Mouse (Mus musculus) lung, postnatal 25 days (tissue): Measurements from ENCODE around the gene Dmrt1.

ENCODE experiments used
- DNase-seq: peaks from one replicate; pipeline ENCODE4 v3.0.0; 2022; ENCODE audit warnings: low spot score

The Dmrt1 gene

GRCm38 (mm10) chr19:25569778-25570177, 64.4 kb downstream of the Dmrt1 start:
- DNase-seq = no peak

- no peak for DNase-seq
Observed at GRCm38 (mm10) chr19:25574431-25574830, 69.0 kb downstream of the Dmrt1 start.

GRCm38 (mm10) chr19:25574981-25575814, 69.8 kb downstream of the Dmrt1 start:
- DNase-seq = no peak

GRCm38 (mm10) chr19:25578358-25578757, 72.9 kb downstream of the Dmrt1 start:
- DNase-seq = no peak

- DNase-seq = no peak
Observed at GRCm38 (mm10) chr19:25579440-25579839, 74.0 kb downstream of the Dmrt1 start.

- no peak for DNase-seq
Observed at GRCm38 (mm10) chr19:25597717-25598232, 92.4 kb downstream of the Dmrt1 start.

- no peak for DNase-seq
Observed at GRCm38 (mm10) chr19:25598626-25599025, 93.2 kb downstream of the Dmrt1 start.

- no peak for DNase-seq
Observed at GRCm38 (mm10) chr19:25601966-25602365, 96.5 kb downstream of the Dmrt1 start.

- DNase-seq = no peak
Observed at GRCm38 (mm10) chr19:25607461-25608205, 102.2 kb downstream of the Dmrt1 start.

GRCm38 (mm10) chr19:25608206-25608580, 102.8 kb downstream of the Dmrt1 start:
- no peak for DNase-seq

- no peak for DNase-seq
Observed at GRCm38 (mm10) chr19:25608961-25609850, 103.8 kb downstream of the Dmrt1 start.

- DNase-seq = no peak
Observed at GRCm38 (mm10) chr19:25610015-25610410, 104.6 kb downstream of the Dmrt1 start, which contains the start of gene Dmrt3. Dmrt3 (plus strand) TSS chr19:25610301.

- DNase-seq = no peak
Observed at GRCm38 (mm10) chr19:25610411-25611111, 105.1 kb downstream of the Dmrt1 start.

- DNase-seq = no peak
Observed at GRCm38 (mm10) chr19:25611116-25611515, 105.7 kb downstream of the Dmrt1 start.

- DNase-seq = no peak
Observed at GRCm38 (mm10) chr19:25611876-25612805, 106.7 kb downstream of the Dmrt1 start.

GRCm38 (mm10) chr19:25612806-25613295, 107.4 kb downstream of the Dmrt1 start:
- DNase-seq = no peak

GRCm38 (mm10) chr19:25613476-25614300, 108.3 kb downstream of the Dmrt1 start:
- DNase-seq = no peak

- no peak for DNase-seq
Observed at GRCm38 (mm10) chr19:25615889-25616288, 110.5 kb downstream of the Dmrt1 start.
